Mouse (Mus musculus): ENCODE measurements at regions not wholly inside any gene's neighbourhood (a gene's known extent, or its start where the extent isn't known, plus 50 kb on each side); places are given as distances from the start of the nearest gene placed in this dataset.

DNA sequence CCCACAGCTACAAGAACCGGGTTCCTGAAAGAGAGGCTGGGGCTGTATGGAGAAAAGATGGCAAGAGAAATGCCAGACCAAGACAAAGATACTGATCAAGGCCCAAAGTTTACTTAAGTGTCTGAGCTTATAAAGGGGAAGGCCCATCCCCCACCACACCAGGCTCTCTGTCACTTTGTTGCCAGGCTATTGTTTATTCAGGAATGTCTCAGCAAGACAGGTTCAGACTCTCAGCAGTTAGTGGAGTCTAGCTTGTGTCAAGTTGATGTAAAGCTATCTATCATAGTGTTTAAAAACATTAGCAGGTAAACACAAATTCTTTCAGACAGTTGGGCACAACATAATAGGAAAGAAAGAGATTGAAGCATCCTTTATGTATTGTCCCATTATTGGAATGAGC lies 244.4 kb upstream of the Crygf start:
- TF ChIP-seq CTCF (conservative IDR thresholded peaks at IDR 0.05; ENCODE audit: low read length) (no peak), NANOG (IDR thresholded peaks at IDR 0.05; ENCODE audit: borderline replicate concordance, low read length) (no peak), POU5F1 (IDR thresholded peaks at IDR 0.05; ENCODE audit: borderline replicate concordance, low read length) (no peak)

All from E14TG2a.4 (cell line).